Mouse (Mus musculus) liver, embryonic 16.5 days (tissue): ENCODE measurements around the gene Plekho1. TPM values are rescaled to one million over a fixed set of nuclear protein-coding genes. Genes with fewer than 3 reads are reported as not detected.

Experiments
- ATAC-seq: fragments of 200-750 bp; cut with Nextera tagmentation; 2 replicates; pipeline ENCODE4 v1.8.0; 2017; ENCODE audit warnings: low read depth, mild to moderate bottlenecking, moderate number of reproducible peaks, moderate library complexity
- H3K27ac ChIP-seq: fragments of 300-500 bp; sonication (generic); 2 replicates; pipeline ENCODE4 v1.5.1; 2014; ENCODE audit warnings: mild to moderate bottlenecking, low read length
- H3K27me3 ChIP-seq: fragments of 300-500 bp; sonication (generic); 2 replicates; pipeline ENCODE4 v1.6.1; 2014; ENCODE audit warnings: low read depth, low read length, mixed read lengths; ENCODE audit not compliant: control insufficient read depth, insufficient read depth
- H3K36me3 ChIP-seq: fragments of 300-500 bp; sonication (generic); 2 replicates; pipeline ENCODE4 v1.6.1; 2014; ENCODE audit warnings: mild to moderate bottlenecking; ENCODE audit not compliant: control insufficient read depth, insufficient read depth
- H3K4me1 ChIP-seq: fragments of 300-500 bp; sonication (generic); 2 replicates; pipeline ENCODE4 v1.6.1; 2014; ENCODE audit warnings: low read depth, low read length, mixed read lengths; ENCODE audit not compliant: control insufficient read depth
- H3K4me2 ChIP-seq: fragments of 300-500 bp; sonication (generic); 2 replicates; pipeline ENCODE4 v1.6.1; 2014; ENCODE audit warnings: low read depth, low read length, mixed read lengths
- H3K4me3 ChIP-seq: fragments of 300-500 bp; sonication (generic); 2 replicates; pipeline ENCODE4 v1.5.1; 2014; ENCODE audit warnings: low read depth, mild to moderate bottlenecking, low read length
- H3K9ac ChIP-seq: fragments of 300-500 bp; sonication (generic); 2 replicates; pipeline ENCODE4 v1.6.1; 2014; ENCODE audit warnings: low read depth, low read length
- H3K9me3 ChIP-seq: fragments of 300-500 bp; sonication (generic); replicated peaks from 2 replicates; pipeline ENCODE4 v1.6.1; 2016; ENCODE audit warnings: low read length; ENCODE audit not compliant: control insufficient read depth
- WGBS: fragments of 180-500 bp; shearing (Covaris S2); extraction: QIAGEN DNeasy Blood & Tissue Kit; methylation state at CpG from one replicate; pipeline ENCODE4 v1.1.7; 2014; ENCODE audit not compliant: insufficient replicate concordance; 5-methylcytosine and 5-hydroxymethylcytosine counted together
- polyA plus RNA-seq: library from polyadenylated mRNA; unstranded; fragments of >200 nt; fragmentation: Nextera tagmentation; extraction: Ambion mirVana; gene quantifications from 2 replicates; pipeline ENCODE4 v1.2.1, GENCODE M21; 2015

Plekho1 gene
- polyA plus RNA-seq, 1 experiment from 2014 or later, result 4.5 TPM

DNA sequence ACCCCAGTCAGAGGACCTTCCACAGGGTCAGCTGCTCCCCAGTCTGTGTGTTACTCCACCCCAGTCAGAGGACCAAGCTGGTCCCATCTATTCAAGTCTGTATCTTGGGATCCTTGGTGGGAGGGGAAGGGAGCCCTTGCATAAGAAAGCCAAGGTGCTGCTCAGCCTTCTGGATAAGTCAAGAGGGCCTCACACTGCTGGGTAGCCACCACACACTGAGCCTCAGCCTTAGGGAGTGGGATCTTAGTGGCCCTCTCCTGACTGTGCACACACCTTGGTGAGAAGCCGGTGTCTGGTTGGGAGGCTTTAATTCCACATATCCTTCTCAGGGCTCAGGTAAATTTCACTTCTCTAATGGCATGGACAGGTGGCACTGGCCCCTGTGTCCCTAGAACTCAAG lies 7.7 kb downstream of the Plekho1 start:
- Histone ChIP-seq H3K9me3 (no peaks in the 10 kb centered on the region), H3K36me3 (no peaks in the 10 kb centered on the region), H3K27ac (no peak overlapping the region), H3K27me3 (peaks cover 4% of the 10 kb centered on the region; the same call in 1 of the 2 replicates), H3K4me1 (peaks cover 17% of the 10 kb centered on the region; the same call in 1 of the 2 replicates), H3K4me2 (no peak overlapping the region), H3K9ac (no peak overlapping the region), H3K4me3 (no peak overlapping the region)
- ATAC-seq, result no peak
- WGBS, result 86% methylated on average over 1 of the region's 1 CpGs

DNA sequence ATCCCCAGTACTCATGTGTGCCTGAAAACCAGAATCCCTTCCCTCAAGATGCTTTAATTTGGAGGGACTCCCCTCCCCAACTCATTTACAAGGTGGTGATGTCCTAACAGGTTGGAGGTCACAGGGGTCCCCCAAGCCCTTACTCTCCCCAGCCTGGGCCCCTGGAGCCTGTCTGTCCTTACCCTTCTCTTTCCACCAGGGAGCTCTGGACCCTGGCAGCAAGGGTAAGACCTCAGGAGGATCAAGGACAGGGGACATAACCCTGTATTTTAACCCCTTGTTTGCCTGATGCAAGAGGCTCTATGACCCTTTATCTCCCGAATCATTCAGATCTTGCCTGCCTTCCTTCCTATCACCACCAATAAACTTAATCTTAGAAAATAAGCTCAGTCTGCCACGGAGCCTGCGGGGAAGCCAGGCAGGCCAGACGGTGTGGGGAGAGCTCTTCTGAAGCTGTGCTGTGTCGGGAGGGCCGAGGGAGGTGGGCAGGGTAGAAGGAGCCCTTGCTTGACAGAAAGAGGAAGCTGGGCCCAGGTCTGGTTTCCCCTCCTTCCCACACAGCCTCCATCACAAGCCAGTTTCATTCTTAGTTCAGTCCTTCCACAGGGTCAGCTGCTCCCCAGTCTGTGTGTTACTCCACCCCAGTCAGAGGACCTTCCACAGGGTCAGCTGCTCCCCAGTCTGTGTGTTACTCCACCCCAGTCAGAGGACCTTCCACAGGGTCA lies 8.3 kb downstream of the Plekho1 start:
- 25% methylated on average over 6 of the region's 6 CpGs for WGBS
- peaks cover 17% of the 10 kb centered on the region; the same call in 1 of the 2 replicates for H3K4me1 ChIP-seq
- ATAC-seq, result no peak
- H3K4me2 ChIP-seq, result no peak overlapping the region
- no peak overlapping the region for H3K27ac ChIP-seq
- peaks cover 4% of the 10 kb centered on the region; the same call in 1 of the 2 replicates for H3K27me3 ChIP-seq
- H3K4me3 ChIP-seq, result no peak overlapping the region
- H3K9ac ChIP-seq, result no peak overlapping the region
- no peaks in the 10 kb centered on the region for H3K36me3 ChIP-seq
- H3K9me3 ChIP-seq, result no peaks in the 10 kb centered on the region

DNA sequence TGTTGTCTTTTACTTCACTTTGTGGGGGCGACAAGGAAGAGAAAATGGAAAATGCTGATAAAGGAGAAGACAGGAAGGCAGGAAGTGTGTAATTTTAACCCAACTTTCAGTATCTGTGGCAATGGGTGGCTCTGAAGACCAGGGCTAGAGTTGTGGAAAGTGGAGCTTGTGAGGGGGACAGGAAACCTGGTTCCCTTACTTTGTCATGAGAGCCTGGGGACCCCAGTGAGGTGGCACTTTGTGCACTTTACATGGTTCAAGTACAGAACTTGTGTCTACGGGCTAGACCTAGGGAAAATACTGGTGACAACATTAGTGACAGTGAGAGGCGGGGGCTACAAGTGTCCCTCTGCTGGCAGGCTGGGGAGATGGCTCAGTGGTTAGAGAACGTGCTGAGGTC lies 8.8 kb downstream of the Plekho1 start:
- no peak overlapping the region for H3K9ac ChIP-seq
- peaks cover 4% of the 10 kb centered on the region; the same call in 1 of the 2 replicates for H3K27me3 ChIP-seq
- WGBS, result 33% methylated on average over 4 of the region's 4 CpGs
- H3K4me1 ChIP-seq, result peaks cover 17% of the 10 kb centered on the region; the same call in 1 of the 2 replicates
- H3K9me3 ChIP-seq, result no peaks in the 10 kb centered on the region
- no peak for ATAC-seq
- no peak overlapping the region for H3K4me3 ChIP-seq
- no peaks in the 10 kb centered on the region for H3K36me3 ChIP-seq
- H3K4me2 ChIP-seq, result no peak overlapping the region
- no peak overlapping the region for H3K27ac ChIP-seq

DNA sequence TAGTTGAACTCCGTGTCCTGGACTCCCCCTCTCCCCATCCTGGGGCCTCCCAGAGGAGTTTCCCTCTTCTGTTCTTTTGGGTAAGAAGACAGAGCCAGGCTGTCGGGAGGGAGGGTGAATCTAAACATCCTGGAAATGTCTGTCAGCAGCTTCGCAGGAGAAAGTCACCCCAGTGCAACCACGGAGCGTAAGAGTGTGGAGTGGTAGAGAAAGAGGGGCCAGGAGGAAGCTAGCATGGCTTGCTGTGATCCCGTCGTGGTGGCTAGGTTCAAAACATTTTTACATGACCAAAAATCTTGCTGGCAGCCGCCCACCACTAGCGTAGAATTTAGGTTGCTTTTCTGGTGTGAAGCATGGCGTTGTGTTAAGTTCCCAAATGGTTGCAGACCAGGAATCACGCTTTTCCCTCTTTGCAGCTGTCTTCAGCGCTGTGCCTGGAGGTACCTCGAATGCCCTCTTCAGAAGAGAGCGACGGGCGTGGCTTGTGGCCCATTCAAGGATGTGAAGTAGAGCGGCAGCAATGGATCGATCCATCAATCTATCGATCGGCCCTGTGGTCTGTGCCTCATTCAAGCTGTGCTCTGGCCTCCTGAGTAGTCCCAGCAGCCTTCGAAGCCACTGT lies 9.7 kb downstream of the Plekho1 start:
- ATAC-seq, result no peak
- Histone ChIP-seq H3K9ac (no peak overlapping the region), H3K36me3 (no peaks in the 10 kb centered on the region), H3K4me2 (peak overlapping the region; percentile 39), H3K27me3 (peaks cover 4% of the 10 kb centered on the region; the same call in 1 of the 2 replicates), H3K4me3 (no peak overlapping the region), H3K9me3 (no peaks in the 10 kb centered on the region), H3K27ac (peak overlapping the region; percentile 58), H3K4me1 (peaks cover 17% of the 10 kb centered on the region; the same call in 1 of the 2 replicates)
- 10% methylated on average over 21 of the region's 21 CpGs for WGBS

DNA sequence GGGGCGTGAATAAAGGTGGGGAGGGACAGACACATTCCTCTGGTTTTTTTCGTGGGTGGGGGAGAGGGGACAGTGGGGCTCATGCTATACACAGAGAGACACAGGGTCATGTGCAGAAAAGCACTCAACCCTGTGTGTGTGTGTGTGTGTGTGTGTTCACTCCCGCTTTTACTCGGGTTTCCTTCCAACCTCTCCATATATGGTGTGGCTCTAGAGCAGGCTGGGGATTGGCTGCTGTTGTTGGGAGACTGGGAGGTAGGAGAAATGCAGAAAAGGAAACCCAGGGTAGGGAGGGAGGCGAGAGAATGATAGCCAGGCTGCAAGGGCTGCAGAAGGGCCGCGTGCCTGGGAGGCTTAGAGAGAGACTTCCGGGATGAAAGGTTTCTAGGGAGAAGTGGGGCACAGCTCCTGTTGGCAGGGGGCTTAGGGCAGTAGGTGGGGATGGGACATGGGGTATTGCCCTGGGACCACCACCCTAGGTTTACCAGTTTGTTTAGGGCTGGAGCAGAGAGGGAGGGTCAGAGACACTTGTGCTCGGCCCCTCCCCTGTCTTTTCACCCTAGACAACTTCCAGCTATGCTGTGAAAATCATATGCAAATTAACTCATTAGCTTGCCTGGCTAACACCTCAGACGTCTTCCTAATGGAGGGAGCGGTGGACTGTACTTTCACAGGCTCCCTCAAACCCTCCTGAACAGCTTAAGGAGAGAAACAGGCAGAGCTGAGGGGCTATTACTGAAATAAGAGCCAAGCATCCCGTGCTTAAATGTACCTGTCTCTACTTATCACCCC lies 10.4 kb downstream of the Plekho1 start:
- Histone ChIP-seq H3K9ac (no peak overlapping the region), H3K4me2 (peak overlapping the region; percentile 39), H3K27ac (peak overlapping the region; percentile 58), H3K9me3 (no peaks in the 10 kb centered on the region), H3K27me3 (peaks cover 4% of the 10 kb centered on the region; the same call in 1 of the 2 replicates), H3K4me3 (no peak overlapping the region), H3K4me1 (peaks cover 17% of the 10 kb centered on the region; the same call in 1 of the 2 replicates), H3K36me3 (no peaks in the 10 kb centered on the region)
- peak; percentile 69 for ATAC-seq
- WGBS, result 21% methylated on average over 12 of the region's 12 CpGs

DNA sequence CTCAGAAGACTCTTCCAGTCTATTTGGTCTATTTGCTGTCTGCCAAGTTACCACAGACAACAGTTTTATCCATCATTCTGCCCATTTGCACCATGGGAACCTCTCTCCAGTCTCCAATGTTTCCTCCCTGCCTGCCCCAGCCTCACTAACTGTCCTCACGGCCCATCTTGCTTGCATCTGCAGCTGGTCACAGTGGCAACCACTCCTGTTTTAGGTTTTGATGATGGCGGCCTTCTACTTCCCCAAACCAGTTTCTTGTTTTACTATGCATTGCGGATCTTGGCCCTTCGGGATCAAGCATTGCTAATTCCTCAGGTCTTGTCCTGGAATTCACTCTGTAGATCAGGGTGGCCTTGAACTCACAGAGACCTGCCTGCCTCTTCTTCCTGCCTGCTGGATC lies 13.7 kb downstream of the Plekho1 start:
- H3K9me3 ChIP-seq, result no peaks in the 10 kb centered on the region
- no peak overlapping the region for H3K4me2 ChIP-seq
- no peak for ATAC-seq
- H3K27ac ChIP-seq, result no peak overlapping the region
- no peak overlapping the region for H3K9ac ChIP-seq
- peaks cover 17% of the 10 kb centered on the region; the same call in 1 of the 2 replicates for H3K4me1 ChIP-seq
- no peak overlapping the region for H3K4me3 ChIP-seq
- no peaks in the 10 kb centered on the region for H3K36me3 ChIP-seq
- WGBS, result 61% methylated on average over 4 of the region's 4 CpGs
- peaks cover 4% of the 10 kb centered on the region; the same call in 1 of the 2 replicates for H3K27me3 ChIP-seq

DNA sequence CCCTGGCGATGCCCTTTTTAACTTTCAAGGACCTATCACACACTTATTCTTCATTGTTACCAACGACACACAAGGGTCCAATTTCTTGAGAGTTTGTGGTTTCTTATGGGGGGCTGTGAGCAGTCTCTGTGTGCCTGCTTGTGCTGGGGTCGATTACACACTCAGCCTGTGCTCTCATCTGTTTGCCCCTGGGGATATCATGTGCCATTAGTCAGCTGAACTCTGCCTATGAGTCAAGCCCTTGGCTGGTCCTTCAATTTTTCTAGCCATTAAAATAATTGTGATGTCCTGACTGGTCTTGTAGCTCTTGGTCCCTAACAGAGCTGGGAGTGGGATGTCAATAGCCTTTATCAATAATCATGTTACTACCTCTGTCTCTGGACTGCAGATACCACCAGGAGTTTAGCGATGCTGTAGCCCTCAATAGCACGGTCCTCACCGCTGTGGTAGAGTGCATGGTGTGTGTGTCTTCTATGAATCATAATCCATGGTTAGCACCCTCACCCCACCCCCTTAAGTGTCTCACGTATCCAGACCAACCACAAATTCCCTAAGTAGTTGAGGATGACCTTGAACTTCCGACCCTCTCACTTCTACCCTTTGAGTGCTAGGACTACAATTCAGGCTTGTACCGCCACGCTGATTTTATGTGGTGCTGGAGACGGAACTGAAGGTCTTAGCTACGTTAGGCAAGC lies 15.4 kb downstream of the Plekho1 start:
- H3K36me3 ChIP-seq, result no peaks in the 10 kb centered on the region
- no peaks in the 10 kb centered on the region for H3K9me3 ChIP-seq
- H3K4me1 ChIP-seq, result peaks cover 2% of the 10 kb centered on the region; the same call in 1 of the 2 replicates
- ATAC-seq, result no peak
- H3K27ac ChIP-seq, result no peak overlapping the region
- no peaks in the 10 kb centered on the region for H3K27me3 ChIP-seq
- no peak overlapping the region for H3K4me3 ChIP-seq
- WGBS, result 73% methylated on average over 12 of the region's 12 CpGs
- H3K9ac ChIP-seq, result no peak overlapping the region
- H3K4me2 ChIP-seq, result no peak overlapping the region

DNA sequence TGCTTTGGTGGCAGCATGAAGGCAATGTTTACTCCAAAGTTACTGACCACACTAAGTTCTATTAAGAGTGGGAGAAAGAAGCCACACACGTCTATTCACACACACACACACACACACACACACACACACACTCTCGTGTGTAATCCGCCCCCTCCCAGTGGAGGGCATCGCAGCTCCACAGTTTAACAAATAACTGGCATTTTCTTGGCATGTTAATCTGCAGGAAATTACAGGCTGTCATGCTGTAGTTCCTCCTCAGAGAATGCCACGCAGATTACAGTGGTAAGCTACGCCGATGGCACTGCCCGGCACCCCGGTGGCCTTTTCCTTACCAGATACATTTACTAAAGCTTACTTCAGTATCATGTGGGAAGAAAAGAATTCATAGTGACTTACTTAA lies 17.5 kb downstream of the Plekho1 start:
- Histone ChIP-seq H3K4me1 (no peaks in the 10 kb centered on the region), H3K4me3 (no peak overlapping the region), H3K36me3 (no peaks in the 10 kb centered on the region), H3K9me3 (no peaks in the 10 kb centered on the region), H3K4me2 (no peak overlapping the region), H3K27ac (no peak overlapping the region), H3K27me3 (peaks cover 13% of the 10 kb centered on the region), H3K9ac (no peak overlapping the region)
- WGBS, result 72% methylated on average over 9 of the region's 9 CpGs
- ATAC-seq, result no peak
